Mouse (Mus musculus) spleen, adult 2 months (tissue): Measurements from ENCODE around the gene Rab3gap2. TPM values are rescaled to one million over a fixed set of nuclear protein-coding genes. Genes with fewer than 3 reads are reported as not detected.

ENCODE experiments used
- DNase-seq, 2 experiments: peaks; one replicate each; pipeline versions ENCODE4 v3.0.0 to v3.0.0-alpha.2; 2012 to 2021; ENCODE audit warnings: low spot score in 2 of 2, low read depth in 1 of 2
- H3K27ac ChIP-seq: fragments of 200-500 bp; 2 replicates; pipeline ENCODE4 v1.5.1; 2012; ENCODE audit warnings: low read length, inconsistent platforms; ENCODE audit not compliant: insufficient read depth
- H3K27me3 ChIP-seq: fragments of 200-500 bp; 2 replicates; pipeline ENCODE4 v1.6.1; 2012; ENCODE audit warnings: mild to moderate bottlenecking, moderate library complexity, low read length, inconsistent platforms; ENCODE audit not compliant: control insufficient read depth, insufficient read depth
- H3K36me3 ChIP-seq: fragments of 200-500 bp; 2 replicates; pipeline ENCODE4 v1.6.1; 2012; ENCODE audit warnings: mild to moderate bottlenecking, low read length, inconsistent platforms; ENCODE audit not compliant: control insufficient read depth, insufficient read depth
- H3K4me1 ChIP-seq: fragments of 200-500 bp; 2 replicates; pipeline ENCODE4 v1.6.1; 2011; ENCODE audit warnings: inconsistent platforms; ENCODE audit not compliant: control insufficient read depth, insufficient read depth, insufficient read length
- H3K4me3 ChIP-seq: fragments of 200-500 bp; 2 replicates; pipeline ENCODE4 v1.5.1; 2011; ENCODE audit warnings: mild to moderate bottlenecking, inconsistent platforms; ENCODE audit not compliant: insufficient read depth, insufficient read length; ENCODE audit errors: extremely low read depth
- CTCF ChIP-seq: fragments of 200-500 bp; IDR thresholded peaks from 2 replicates; pipeline ENCODE4 v1.5.1; 2011; ENCODE audit warnings: mild to moderate bottlenecking, inconsistent platforms; ENCODE audit not compliant: insufficient read depth, insufficient read length, insufficient replicate concordance; ENCODE audit errors: extremely low read depth
- POLR2A ChIP-seq: fragments of 200-500 bp; IDR thresholded peaks from 2 replicates; pipeline ENCODE4 v1.6.1; 2011; ENCODE audit warnings: low read depth, low read length, inconsistent platforms
- WGBS: fragments of 180-500 bp; shearing (Covaris S2); methylation state at CpG from one replicate; pipeline ENCODE4 v1.1.7; 2018; 5-methylcytosine and 5-hydroxymethylcytosine counted together
- polyA plus RNA-seq: library from polyadenylated mRNA; depleted of rRNA; stranded (reverse); fragments of >200 nt; gene quantifications from 2 replicates; pipeline ENCODE4 v1.2.3, GENCODE M21; 2012

Rab3gap2 gene
- polyA plus RNA-seq, 1 experiment = 17.1 TPM

- Histone ChIP-seq H3K27me3 (no peaks in the 10 kb centered on the region), H3K27ac (peak within 1 kb of the TSS; percentile 86), H3K36me3 (peaks cover 10% of the 10 kb centered on the region), H3K4me3 (peak within 1 kb of the TSS; percentile 89), H3K4me1 (no peaks in the 10 kb centered on the region)
- peak; percentile 63 to 91 for DNase-seq
- under 1% methylated on average over 64 of the region's 76 CpGs for WGBS
- TF ChIP-seq CTCF (no peak), POLR2A (peak; percentile 41; the same call in 1 of the 2 replicates)
Measured at GRCm38 (mm10) chr1:185328721-185329610, 125.0 kb downstream of the Rab3gap2 start, which contains the start of gene Iars2. Gene Iars2 (minus strand): TSS chr1:185329396.

- Histone ChIP-seq H3K27ac (no peak overlapping the region), H3K4me1 (no peaks in the 10 kb centered on the region), H3K27me3 (no peaks in the 10 kb centered on the region), H3K4me3 (no peak overlapping the region), H3K36me3 (peaks cover 9% of the 10 kb centered on the region)
- TF ChIP-seq CTCF (no peak), POLR2A (no peak)
- no peak for DNase-seq
- 92% methylated on average over 8 of the region's 8 CpGs for WGBS
Measured at GRCm38 (mm10) chr1:185329851-185330250, 125.9 kb downstream of the Rab3gap2 start.

GRCm38 (mm10) chr1:185331364-185331763 lies 127.4 kb downstream of the Rab3gap2 start:
- Histone ChIP-seq H3K4me3 (no peak overlapping the region), H3K27me3 (no peaks in the 10 kb centered on the region), H3K4me1 (no peaks in the 10 kb centered on the region), H3K27ac (no peak overlapping the region), H3K36me3 (peaks cover 5% of the 10 kb centered on the region; the same call in 1 of the 2 replicates)
- DNase-seq = no peak
- WGBS = 49% methylated on average over 5 of the region's 5 CpGs
- no peak for TF ChIP-seq POLR2A
- TF ChIP-seq CTCF = no peak

GRCm38 (mm10) chr1:185331983-185332430 lies 128.1 kb downstream of the Rab3gap2 start, which contains the start of gene Bpnt1:
Gene Bpnt1 (plus strand): TSS chr1:185332149.
- Histone ChIP-seq H3K4me3 (peak within 1 kb of the TSS; percentile 77), H3K4me1 (no peaks in the 10 kb centered on the region), H3K27me3 (no peaks in the 10 kb centered on the region), H3K36me3 (no peaks in the 10 kb centered on the region), H3K27ac (peak within 1 kb of the TSS; percentile 81)
- under 1% methylated on average over 32 of the region's 32 CpGs for WGBS
- TF ChIP-seq POLR2A = peak; percentile 19
- TF ChIP-seq CTCF = no peak
- DNase-seq = peak; percentile 65 to 81

- no peak overlapping the region for H3K4me3 ChIP-seq
- 0 out of 2 replicates have a peak, but pooled peaks cover 1% of the 10 kb centered on the region for H3K36me3 ChIP-seq
- H3K27me3 ChIP-seq = no peaks in the 10 kb centered on the region
- DNase-seq = no peak
- H3K27ac ChIP-seq = no peak overlapping the region
- 85% methylated on average over 5 of the region's 5 CpGs for WGBS
- no peaks in the 10 kb centered on the region for H3K4me1 ChIP-seq
- no peak for TF ChIP-seq CTCF
Measured at GRCm38 (mm10) chr1:185333651-185334050, 129.7 kb downstream of the Rab3gap2 start.

- no peaks in the 10 kb centered on the region for H3K4me1 ChIP-seq
- no peak overlapping the region for H3K27ac ChIP-seq
- H3K36me3 ChIP-seq = 0 out of 2 replicates have a peak, but pooled peaks cover 1% of the 10 kb centered on the region
- no peaks in the 10 kb centered on the region for H3K27me3 ChIP-seq
- 84% methylated on average over 4 of the region's 4 CpGs for WGBS
- TF ChIP-seq POLR2A = no peak
- TF ChIP-seq CTCF = no peak
- DNase-seq = no peak
- H3K4me3 ChIP-seq = no peak overlapping the region
Measured at GRCm38 (mm10) chr1:185334136-185334535, 130.2 kb downstream of the Rab3gap2 start.
